Mouse (Mus musculus) layer of hippocampus, postnatal 25 days (tissue): Measurements from ENCODE around the gene Ankrd34c. TPM values are rescaled to one million over a fixed set of nuclear protein-coding genes. Genes with fewer than 3 reads are reported as not detected.
A peak's percentile ranks its signal among the peaks of the same experiment; 100 is the strongest.

Source experiments
- DNase-seq, 2 experiments: peaks; one replicate each; pipeline ENCODE4 v3.0.0; 2022; ENCODE audit warnings: mixed read lengths in 2 of 2, low spot score in 1 of 2; ENCODE audit errors: extremely low spot score in 1 of 2
- total RNA-seq, 2 experiments: library from RNA; stranded (reverse); gene quantifications; 2 replicates each; pipeline ENCODE4 v1.2.3; 2021

The Ankrd34c gene
- total RNA-seq = under 1 TPM; 0.86 to 0.96 TPM

GRCm38 (mm10) chr9:89738295-89738694, at the start of gene Ankrd34c:
Gene Ankrd34c (minus strand): TSS chr9:89738475.
- peak in 1 of 2 experiments; percentile 6 for DNase-seq

- DNase-seq = no peak
These were observed 49.3 kb upstream of the Ankrd34c start for GRCm38 (mm10) chr9:89787532-89787931.

- no peak for DNase-seq
These were observed 43.2 kb upstream of the Ankrd34c start for GRCm38 (mm10) chr9:89781395-89781927.

GRCm38 (mm10) chr9:89779237-89779636, 41.0 kb upstream of the Ankrd34c start:
- no peak for DNase-seq

- no peak for DNase-seq
These were observed 32.9 kb upstream of the Ankrd34c start for GRCm38 (mm10) chr9:89771153-89771552.

- DNase-seq = no peak
These were observed 23.7 kb upstream of the Ankrd34c start for GRCm38 (mm10) chr9:89762017-89762416.

GRCm38 (mm10) chr9:89758569-89758968, 20.3 kb upstream of the Ankrd34c start:
- DNase-seq = no peak

- DNase-seq = no peak
These were observed 19.9 kb upstream of the Ankrd34c start for GRCm38 (mm10) chr9:89758139-89758538.

GRCm38 (mm10) chr9:89757571-89757970, 19.3 kb upstream of the Ankrd34c start:
- DNase-seq = no peak

GRCm38 (mm10) chr9:89740041-89740440, 1.8 kb upstream of the Ankrd34c start:
- DNase-seq = no peak

GRCm38 (mm10) chr9:89737888-89738287, 387 bp downstream of the Ankrd34c start:
- DNase-seq = no peak

GRCm38 (mm10) chr9:89736932-89737705, 1.2 kb downstream of the Ankrd34c start:
- DNase-seq = no peak

GRCm38 (mm10) chr9:89706906-89707305, 31.4 kb downstream of the Ankrd34c start:
- DNase-seq = no peak

- DNase-seq = no peak
These were observed 33.1 kb downstream of the Ankrd34c start for GRCm38 (mm10) chr9:89705197-89705533.

- DNase-seq = peak; percentile 80 to 84
These were observed 33.7 kb downstream of the Ankrd34c start, which contains the start of gene Tmed3 for GRCm38 (mm10) chr9:89704265-89705196. Gene Tmed3 (minus strand): TSS chr9:89705068.

- DNase-seq = no peak
These were observed 37.3 kb downstream of the Ankrd34c start for GRCm38 (mm10) chr9:89700910-89701457.

GRCm38 (mm10) chr9:89695143-89695542, 43.1 kb downstream of the Ankrd34c start:
- no peak for DNase-seq

- DNase-seq = no peak
These were observed 44.6 kb downstream of the Ankrd34c start for GRCm38 (mm10) chr9:89693670-89694069.

- DNase-seq = no peak
These were observed 49.1 kb downstream of the Ankrd34c start for GRCm38 (mm10) chr9:89689179-89689578.

GRCm38 (mm10) chr9:89687503-89688226, 50.6 kb downstream of the Ankrd34c start:
- DNase-seq = no peak
